Mouse (Mus musculus): ENCODE measurements around the gene Ocln. TPM values are rescaled to one million over a fixed set of nuclear protein-coding genes. Genes with fewer than 3 reads are reported as not detected.

The Ocln gene
- 6.7 and 13.2 TPM in 2 replicates for polyA plus RNA-seq (2015; fragmentation: Nextera tagmentation; extraction: Ambion mirVana)

DNA sequence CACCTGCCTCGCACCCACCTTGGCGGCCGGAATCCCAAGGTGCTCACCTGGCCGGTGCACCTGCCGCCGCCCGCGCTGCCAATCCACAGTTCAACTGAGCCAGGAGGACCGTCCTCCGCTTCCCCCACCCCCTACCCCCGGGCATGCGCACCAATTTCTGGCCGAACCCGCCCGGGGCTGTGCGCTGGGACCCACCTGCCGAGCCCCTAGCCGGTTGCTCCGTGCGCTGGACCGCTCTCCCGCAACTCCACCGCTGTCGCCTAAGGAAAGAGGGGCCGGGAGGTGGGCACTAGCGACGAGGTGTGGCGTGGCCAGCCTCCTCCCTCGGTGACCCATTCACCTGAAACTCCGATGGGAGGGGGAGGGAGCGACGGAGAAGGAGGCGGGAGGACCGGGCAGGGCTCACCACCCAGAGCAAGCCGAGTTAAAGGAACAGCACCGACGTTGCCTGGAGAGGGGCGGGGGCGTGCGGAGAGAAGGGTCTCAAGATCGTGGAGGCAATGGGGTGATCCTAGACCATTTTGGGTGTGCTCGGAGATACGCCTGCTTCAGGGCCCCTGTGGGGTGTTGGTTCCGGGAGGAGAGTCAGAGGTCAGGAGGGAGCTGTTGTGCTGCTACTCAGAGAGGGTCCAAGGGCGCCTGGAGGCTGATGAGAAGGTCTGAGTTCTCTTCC lies at the start of gene Ocln:
Gene Ocln, minus strand, starts transcription at position 350 of the 673 bp plus-strand sequence.
- no peak within 1 kb of the TSS for H3K27ac ChIP-seq (replicated peaks)
- peaks cover 48% of the 10 kb centered on the region for H3K27me3 ChIP-seq (replicated peaks)
- H3K4me1 ChIP-seq, result peaks cover 23% of the 10 kb centered on the region
- H3K9ac ChIP-seq (replicated peaks), result peak within 1 kb of the TSS; percentile 52
- peak within 1 kb of the TSS; percentile 68 for H3K4me3 ChIP-seq (replicated peaks)
- H3K9me3 ChIP-seq (replicated peaks), result no peaks in the 10 kb centered on the region
- peak within 1 kb of the TSS; percentile 100 for H3K4me2 ChIP-seq
- H3K36me3 ChIP-seq, result no peaks in the 10 kb centered on the region
- ATAC-seq (ENCODE audit: low FRiP score), result peak; percentile 89
- WGBS, result under 1% methylated on average over 45 of the region's 45 CpGs

DNA sequence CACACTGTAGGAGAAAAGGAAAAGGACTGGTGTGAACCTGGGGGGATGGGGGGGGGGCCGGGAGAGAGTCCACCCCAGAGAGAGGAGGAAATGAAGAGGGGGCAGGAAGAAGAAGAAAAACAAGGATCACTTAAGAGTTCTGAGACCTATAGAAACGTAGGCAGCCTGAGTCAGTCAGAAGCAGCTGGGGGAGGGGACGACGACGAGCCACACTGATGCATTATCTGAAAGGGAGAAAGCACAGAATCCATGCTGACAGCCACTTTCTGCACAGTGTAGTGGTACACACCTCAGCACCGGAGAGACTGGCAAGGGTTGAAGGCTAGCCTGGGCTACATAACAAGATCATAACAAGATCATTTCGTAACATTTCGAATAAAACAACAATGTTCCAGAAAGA lies 48.5 kb upstream of the Ocln start:
- H3K36me3 ChIP-seq, result no peaks in the 10 kb centered on the region
- no peak for ATAC-seq (ENCODE audit: low FRiP score)
- WGBS, result 74% methylated on average over 7 of the region's 8 CpGs

GRCm38 (mm10) chr13:100600317-100600716 lies 47.8 kb upstream of the Ocln start:
- Histone ChIP-seq H3K27ac (replicated peaks) (no peak overlapping the region), H3K4me3 (replicated peaks) (no peak overlapping the region), H3K27me3 (replicated peaks) (no peaks in the 10 kb centered on the region), H3K9me3 (replicated peaks) (no peaks in the 10 kb centered on the region), H3K36me3 (no peaks in the 10 kb centered on the region), H3K9ac (replicated peaks) (no peak overlapping the region), H3K4me2 (no peak overlapping the region), H3K4me1 (no peaks in the 10 kb centered on the region)
- 82% methylated on average over 12 of the region's 12 CpGs for WGBS
- ATAC-seq (ENCODE audit: low FRiP score), result no peak

More for the DNA sequence above, 48.5 kb upstream of the Ocln start:
- Histone ChIP-seq H3K27me3 (replicated peaks) (no peaks in the 10 kb centered on the region), H3K9ac (replicated peaks) (no peak overlapping the region), H3K9me3 (replicated peaks) (no peaks in the 10 kb centered on the region), H3K4me2 (no peak overlapping the region), H3K27ac (replicated peaks) (no peak overlapping the region), H3K4me3 (replicated peaks) (no peak overlapping the region), H3K4me1 (no peaks in the 10 kb centered on the region)

DNA sequence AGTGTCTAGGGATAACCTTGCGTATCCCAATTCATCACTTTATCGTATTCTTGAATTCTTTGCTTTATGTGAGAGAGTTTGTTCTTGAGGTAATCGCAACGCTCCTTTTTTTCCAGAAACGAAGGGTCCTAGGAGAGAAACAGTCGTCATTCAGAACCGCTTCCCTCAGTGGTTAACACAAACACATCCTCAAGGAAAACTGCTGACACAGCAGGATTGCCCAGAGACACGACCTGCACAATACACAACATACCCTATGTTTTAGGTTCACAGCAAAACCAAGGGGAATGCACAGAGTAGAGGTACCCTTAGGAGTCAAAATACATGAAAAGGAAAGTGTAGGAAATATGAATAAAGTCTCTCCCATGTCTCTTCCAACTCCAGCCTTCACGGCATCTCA lies 44.8 kb upstream of the Ocln start:
- Histone ChIP-seq H3K4me1 (no peaks in the 10 kb centered on the region), H3K9me3 (replicated peaks) (no peaks in the 10 kb centered on the region), H3K4me3 (replicated peaks) (no peak overlapping the region), H3K27me3 (replicated peaks) (no peaks in the 10 kb centered on the region), H3K4me2 (no peak overlapping the region), H3K36me3 (no peaks in the 10 kb centered on the region), H3K27ac (replicated peaks) (no peak overlapping the region), H3K9ac (replicated peaks) (no peak overlapping the region)
- whole genome bisulfite sequencing, result 83% methylated on average over 9 of the region's 9 CpGs
- ATAC-seq (ENCODE audit: low FRiP score), result no peak

- H3K27me3 ChIP-seq (replicated peaks), result no peaks in the 10 kb centered on the region
- H3K4me1 ChIP-seq, result no peaks in the 10 kb centered on the region
- WGBS, result 73% methylated on average over 3 of the region's 3 CpGs
- no peaks in the 10 kb centered on the region for H3K9me3 ChIP-seq (replicated peaks)
- H3K36me3 ChIP-seq, result no peaks in the 10 kb centered on the region
- no peak for ATAC-seq (ENCODE audit: low FRiP score)
- H3K4me2 ChIP-seq, result no peak overlapping the region
- H3K4me3 ChIP-seq (replicated peaks), result no peak overlapping the region
- H3K27ac ChIP-seq (replicated peaks), result no peak overlapping the region
- H3K9ac ChIP-seq (replicated peaks), result no peak overlapping the region
These were observed 43.0 kb upstream of the Ocln start for GRCm38 (mm10) chr13:100595552-100595885.

- Histone ChIP-seq H3K4me2 (no peak overlapping the region), H3K9ac (replicated peaks) (no peak overlapping the region), H3K4me3 (replicated peaks) (no peak overlapping the region), H3K9me3 (replicated peaks) (no peaks in the 10 kb centered on the region), H3K27me3 (replicated peaks) (no peaks in the 10 kb centered on the region), H3K27ac (replicated peaks) (no peak overlapping the region), H3K4me1 (no peaks in the 10 kb centered on the region), H3K36me3 (no peaks in the 10 kb centered on the region)
- ATAC-seq (ENCODE audit: low FRiP score), result no peak
- 76% methylated on average over 5 of the region's 5 CpGs for WGBS
These were observed 42.5 kb upstream of the Ocln start for GRCm38 (mm10) chr13:100594838-100595551.

DNA sequence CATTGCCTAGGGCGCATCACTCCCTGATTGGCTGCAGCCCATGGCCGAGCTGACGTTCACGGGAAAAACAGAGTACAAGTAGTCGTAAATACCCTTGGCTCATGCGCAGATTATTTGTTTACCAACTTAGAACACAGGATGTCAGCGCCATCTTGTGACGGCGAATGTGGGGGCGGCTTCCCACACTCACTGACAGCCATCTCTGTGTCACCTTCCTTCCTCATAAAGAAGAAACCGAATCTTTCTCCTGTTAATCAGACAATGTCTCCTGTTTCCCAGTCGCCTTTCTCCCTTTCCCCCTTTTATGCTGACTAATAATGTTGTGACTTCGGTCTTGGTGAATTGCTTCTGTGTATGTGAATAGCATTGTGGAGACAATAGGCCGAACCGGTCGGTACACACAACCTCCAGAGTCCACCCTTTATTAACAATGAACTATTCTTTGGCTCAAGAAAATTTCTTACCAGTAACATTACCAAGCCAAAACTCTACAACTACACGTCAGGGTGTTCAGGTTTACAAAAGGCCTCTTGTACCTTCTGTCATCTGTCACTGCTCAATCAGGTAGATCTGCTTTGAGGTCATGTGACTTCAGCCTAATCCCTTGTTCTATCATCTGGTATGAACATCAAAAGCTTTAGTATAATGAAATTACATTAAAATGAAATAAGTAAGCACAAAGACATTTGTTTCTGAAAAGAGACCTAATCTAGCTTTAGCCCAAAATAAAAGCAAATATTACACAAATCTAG lies 41.7 kb upstream of the Ocln start:
- Histone ChIP-seq H3K27ac (replicated peaks) (peak overlapping the region; percentile 68), H3K9ac (replicated peaks) (no peak overlapping the region), H3K4me2 (peak overlapping the region; percentile 30; the same call in 1 of the 2 replicates), H3K4me1 (no peaks in the 10 kb centered on the region), H3K27me3 (replicated peaks) (no peaks in the 10 kb centered on the region), H3K36me3 (no peaks in the 10 kb centered on the region), H3K4me3 (replicated peaks) (no peak overlapping the region), H3K9me3 (replicated peaks) (no peaks in the 10 kb centered on the region)
- peak; percentile 75 for ATAC-seq (ENCODE audit: low FRiP score)
- WGBS, result 61% methylated on average over 12 of the region's 17 CpGs

GRCm38 (mm10) chr13:100588646-100589045 lies 36.1 kb upstream of the Ocln start:
- H3K9me3 ChIP-seq (replicated peaks), result no peaks in the 10 kb centered on the region
- H3K4me1 ChIP-seq, result no peaks in the 10 kb centered on the region
- WGBS, result 82% methylated on average over 12 of the region's 12 CpGs
- no peak for ATAC-seq (ENCODE audit: low FRiP score)
- H3K4me3 ChIP-seq (replicated peaks), result 0 out of 2 replicates have a peak overlapping the region, but pooled peaks have one; percentile 1
- H3K36me3 ChIP-seq, result no peaks in the 10 kb centered on the region
- peak overlapping the region; percentile 36 for H3K4me2 ChIP-seq
- no peak overlapping the region for H3K27ac ChIP-seq (replicated peaks)
- H3K9ac ChIP-seq (replicated peaks), result no peak overlapping the region
- no peaks in the 10 kb centered on the region for H3K27me3 ChIP-seq (replicated peaks)

DNA sequence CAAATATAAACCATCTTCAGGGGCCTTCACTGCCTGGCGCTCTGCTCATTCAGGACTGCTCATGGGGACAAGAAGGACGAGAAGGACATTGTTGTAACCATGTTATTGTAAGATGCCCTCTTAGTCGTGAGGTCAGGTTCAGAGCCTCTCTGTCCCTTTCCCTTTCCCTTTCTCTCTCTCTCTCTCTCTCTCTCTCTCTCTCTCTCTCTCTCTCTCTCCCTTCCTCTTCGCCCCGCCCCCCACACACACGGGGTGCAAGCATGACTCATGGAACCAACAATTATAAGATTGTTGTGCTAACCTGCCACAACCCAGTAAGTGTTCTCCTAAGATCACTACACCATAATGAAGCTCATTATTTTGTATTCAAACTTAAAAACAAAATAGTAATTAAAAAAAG lies 29.6 kb upstream of the Ocln start:
- Histone ChIP-seq H3K27ac (replicated peaks) (no peak overlapping the region), H3K9me3 (replicated peaks) (no peaks in the 10 kb centered on the region), H3K4me1 (no peaks in the 10 kb centered on the region), H3K4me3 (replicated peaks) (no peak overlapping the region), H3K4me2 (no peak overlapping the region), H3K27me3 (replicated peaks) (no peaks in the 10 kb centered on the region), H3K9ac (replicated peaks) (no peak overlapping the region), H3K36me3 (no peaks in the 10 kb centered on the region)
- WGBS, result 47% methylated on average over 6 of the region's 6 CpGs
- no peak for ATAC-seq (ENCODE audit: low FRiP score)

GRCm38 (mm10) chr13:100581701-100582100 lies 29.2 kb upstream of the Ocln start:
- no peak overlapping the region for H3K27ac ChIP-seq (replicated peaks)
- ATAC-seq (ENCODE audit: low FRiP score), result no peak
- no peak overlapping the region for H3K4me2 ChIP-seq
- WGBS, result 38% methylated on average over 3 of the region's 3 CpGs
- no peaks in the 10 kb centered on the region for H3K4me1 ChIP-seq
- H3K27me3 ChIP-seq (replicated peaks), result no peaks in the 10 kb centered on the region
- no peak overlapping the region for H3K9ac ChIP-seq (replicated peaks)
- no peak overlapping the region for H3K4me3 ChIP-seq (replicated peaks)
- no peaks in the 10 kb centered on the region for H3K9me3 ChIP-seq (replicated peaks)
- no peaks in the 10 kb centered on the region for H3K36me3 ChIP-seq

DNA sequence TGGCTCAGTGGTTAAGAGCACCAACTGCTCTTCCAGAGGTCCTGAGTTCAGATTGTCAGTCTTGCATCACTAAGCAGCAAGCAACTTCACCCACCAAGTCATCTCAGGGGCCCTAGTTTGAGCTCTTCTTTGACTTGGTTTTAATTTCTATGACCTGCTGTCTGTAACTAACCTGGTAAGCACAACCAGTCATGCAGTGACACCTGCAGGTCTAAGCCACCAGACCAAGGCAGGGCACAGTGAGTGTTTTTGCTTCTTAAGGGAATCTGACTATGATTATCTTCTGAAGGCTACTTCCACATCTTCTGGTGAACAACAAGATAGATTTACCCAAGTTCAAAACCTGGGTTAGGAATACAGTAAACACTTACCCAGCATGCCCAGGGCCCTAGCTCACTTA lies 27.4 kb upstream of the Ocln start:
- no peaks in the 10 kb centered on the region for H3K27me3 ChIP-seq (replicated peaks)
- no peak overlapping the region for H3K9ac ChIP-seq (replicated peaks)
- H3K4me1 ChIP-seq, result no peaks in the 10 kb centered on the region
- no peak overlapping the region for H3K27ac ChIP-seq (replicated peaks)
- no peaks in the 10 kb centered on the region for H3K9me3 ChIP-seq (replicated peaks)
- no peaks in the 10 kb centered on the region for H3K36me3 ChIP-seq
- no peak overlapping the region for H3K4me3 ChIP-seq (replicated peaks)
- ATAC-seq (ENCODE audit: low FRiP score), result no peak
- H3K4me2 ChIP-seq, result no peak overlapping the region

GRCm38 (mm10) chr13:100579220-100579619 lies 26.7 kb upstream of the Ocln start:
- no peak for ATAC-seq (ENCODE audit: low FRiP score)

More at GRCm38 (mm10) chr13:100579220-100579619, 26.7 kb upstream of the Ocln start:
- no peak overlapping the region for H3K9ac ChIP-seq (replicated peaks)
- no peaks in the 10 kb centered on the region for H3K9me3 ChIP-seq (replicated peaks)
- H3K36me3 ChIP-seq, result no peaks in the 10 kb centered on the region
- no peaks in the 10 kb centered on the region for H3K4me1 ChIP-seq
- WGBS, result 63% methylated on average over 3 of the region's 3 CpGs
- no peak overlapping the region for H3K27ac ChIP-seq (replicated peaks)
- no peak overlapping the region for H3K4me3 ChIP-seq (replicated peaks)
- no peak overlapping the region for H3K4me2 ChIP-seq
- no peaks in the 10 kb centered on the region for H3K27me3 ChIP-seq (replicated peaks)

All from neural tube, embryonic 15.5 days (tissue).